Mouse (Mus musculus) hematopoietic multipotent progenitor cell, adult 10-12 weeks (in vitro differentiated cells): ENCODE data around the gene Ccdc134. TPM values are rescaled to one million over a fixed set of nuclear protein-coding genes. Genes with fewer than 3 reads are reported as not detected.

ENCODE experiments used
- polyA plus RNA-seq: library from polyadenylated mRNA; stranded (reverse); fragments of >175 nt; gene quantifications from 2 replicates; pipeline ENCODE4 v1.2.3, GENCODE M21; 2012; ENCODE audit warnings: low replicate concordance

Ccdc134 gene
- polyA plus RNA-seq = 7.4 and 30.9 TPM in 2 replicates

DNA sequence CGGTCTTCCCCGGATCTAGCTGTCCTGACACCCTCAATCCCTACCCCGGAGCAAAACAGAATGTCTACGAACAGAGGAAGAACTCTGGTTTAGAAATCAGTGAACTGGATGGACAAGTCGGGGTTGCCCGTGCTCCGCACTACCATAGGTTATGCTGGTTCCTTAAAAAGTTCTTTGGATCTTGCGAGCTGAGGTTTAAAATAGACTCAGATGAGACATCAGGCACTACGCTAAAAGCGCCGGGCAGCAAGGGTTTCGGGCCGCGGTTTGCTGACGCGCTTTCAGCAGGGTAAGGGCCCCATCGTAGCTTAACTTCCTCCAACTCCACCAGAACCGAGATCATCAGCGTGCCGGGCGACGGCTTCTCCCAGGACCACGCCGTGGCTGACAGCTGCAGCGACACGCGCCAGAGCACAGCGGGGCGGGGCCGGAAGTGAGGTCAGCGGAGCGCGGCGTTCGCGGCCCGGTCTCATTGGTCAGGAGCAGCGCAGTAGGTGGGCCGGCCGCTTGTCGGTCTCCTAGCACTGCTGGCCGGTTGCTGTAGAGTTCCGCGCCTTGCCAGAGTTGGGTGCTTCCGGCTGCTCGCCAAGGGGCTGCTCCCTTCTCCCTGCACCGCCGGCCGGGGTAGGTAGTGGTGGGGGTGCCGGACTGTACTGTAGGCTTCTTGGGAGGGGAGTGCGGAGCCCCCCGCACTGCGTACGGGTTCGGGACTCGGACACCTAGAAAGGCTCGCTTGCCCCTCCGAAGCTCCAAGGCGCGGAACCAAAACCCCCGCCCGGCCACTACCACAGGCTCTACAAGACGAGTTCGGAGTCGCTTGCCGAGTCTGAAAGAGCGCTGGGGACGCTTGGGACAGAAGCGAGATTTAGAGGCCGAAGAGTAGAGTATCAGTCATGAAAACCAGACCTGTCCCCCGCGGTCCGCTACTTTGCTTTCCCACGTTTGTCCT is at the start of gene Ccdc134:
Ccdc134 (plus strand) TSS at position 497 of the 949 bp plus-strand sequence.

GRCm38 (mm10) chr15:82146770-82147610 is 19.3 kb downstream of the Ccdc134 start, which contains the start of gene Srebf2:
TSS of gene Srebf2 (plus strand) at chr15:82147181.

Other genes starting within 250 kb of the Ccdc134 start
- 16.6 and 37.4 TPM in 2 replicates for gene Polr3h, start 201.7 kb upstream of the Ccdc134 start, polyA plus RNA-seq
- gene Csdc2, start 191.2 kb upstream of the Ccdc134 start, polyA plus RNA-seq = 0.39 and 0.89 TPM in 2 replicates
- gene Pmm1, start 167.0 kb upstream of the Ccdc134 start, polyA plus RNA-seq = 26.9 and 27.3 TPM in 2 replicates
- gene 1700029P11Rik, start 147.4 kb upstream of the Ccdc134 start, polyA plus RNA-seq = not detected in 2 replicates
- 5.0 and 6.1 TPM in 2 replicates for gene Xrcc6, start 140.1 kb upstream of the Ccdc134 start, polyA plus RNA-seq
- gene Desi1, start 94.1 kb upstream of the Ccdc134 start, polyA plus RNA-seq = 43.0 and 47.0 TPM in 2 replicates
- 7.1 and 99.6 TPM in 2 replicates for gene Snu13, start 80.3 kb upstream of the Ccdc134 start, polyA plus RNA-seq
- 0.03 TPM in 1 of 2 replicates, not detected in the other for gene 4930407I10Rik, start 68.8 kb upstream of the Ccdc134 start, polyA plus RNA-seq
- gene Mei1, start 57.9 kb upstream of the Ccdc134 start, polyA plus RNA-seq = not detected in 2 replicates
- gene Srebf2, start 19.3 kb downstream of the Ccdc134 start, polyA plus RNA-seq = 411 and 943 TPM in 2 replicates
- 20.6 and 47.5 TPM in 2 replicates for gene Shisa8, start 84.9 kb downstream of the Ccdc134 start, polyA plus RNA-seq
- gene Tnfrsf13c, start 96.4 kb downstream of the Ccdc134 start, polyA plus RNA-seq = 331 and 554 TPM in 2 replicates
- gene Cenpm, start 116.8 kb downstream of the Ccdc134 start, polyA plus RNA-seq = 20.1 and 28.6 TPM in 2 replicates
- not detected in 2 replicates for gene 1500009C09Rik, start 124.5 kb downstream of the Ccdc134 start, polyA plus RNA-seq
- 1.9 and 3.0 TPM in 2 replicates for gene Sept3, start 147.0 kb downstream of the Ccdc134 start, polyA plus RNA-seq
- not detected in 2 replicates for gene Wbp2nl, start 171.0 kb downstream of the Ccdc134 start, polyA plus RNA-seq
- gene Naga, start 211.0 kb downstream of the Ccdc134 start, polyA plus RNA-seq = 73.0 and 171 TPM in 2 replicates
- gene Pheta2, start 211.0 kb downstream of the Ccdc134 start, polyA plus RNA-seq = 0.36 and 3.5 TPM in 2 replicates
- gene Smdt1, start 211.0 kb downstream of the Ccdc134 start, polyA plus RNA-seq = 93.9 and 103 TPM in 2 replicates
- 116 and 213 TPM in 2 replicates for gene Ndufa6, start 226.4 kb downstream of the Ccdc134 start, polyA plus RNA-seq